Mouse (Mus musculus) heart, embryonic 13.5 days (tissue): ENCODE data around the gene Pum2. TPM values are rescaled to one million over a fixed set of nuclear protein-coding genes. Genes with fewer than 3 reads are reported as not detected.

ENCODE experiments used
- ATAC-seq: fragments of 200-750 bp; cut with Nextera tagmentation; 2 replicates; pipeline ENCODE4 v1.8.0; 2017; ENCODE audit warnings: moderate TSS enrichment; ENCODE audit not compliant: insufficient number of reproducible peaks, low FRiP score, low TSS enrichment; ENCODE audit errors: extremely low read depth
- H3K27ac ChIP-seq: fragments of 300-500 bp; sonication (generic); replicated peaks from 2 replicates; pipeline ENCODE4 v1.5.1; 2015; ENCODE audit warnings: moderate library complexity, mild to moderate bottlenecking, inconsistent platforms
- H3K27me3 ChIP-seq: fragments of 300-500 bp; sonication (generic); replicated peaks from 2 replicates; pipeline ENCODE4 v1.6.1; 2015; ENCODE audit warnings: mild to moderate bottlenecking, inconsistent platforms
- H3K36me3 ChIP-seq: fragments of 300-500 bp; sonication (generic); 2 replicates; pipeline ENCODE4 v1.6.1; 2015; ENCODE audit warnings: mild to moderate bottlenecking, inconsistent platforms
- H3K4me1 ChIP-seq: fragments of 300-500 bp; sonication (generic); 2 replicates; pipeline ENCODE4 v1.6.1; 2015; ENCODE audit warnings: inconsistent platforms
- H3K4me2 ChIP-seq: fragments of 300-500 bp; sonication (generic); 2 replicates; pipeline ENCODE4 v1.6.1; 2015; ENCODE audit warnings: inconsistent platforms, mild to moderate bottlenecking, moderate library complexity
- H3K4me3 ChIP-seq: fragments of 300-500 bp; sonication (generic); 2 replicates; pipeline ENCODE4 v1.5.1; 2015; ENCODE audit warnings: moderate library complexity, mild to moderate bottlenecking, inconsistent platforms
- H3K9ac ChIP-seq: fragments of 300-500 bp; sonication (generic); 2 replicates; pipeline ENCODE4 v1.6.1; 2015; ENCODE audit warnings: inconsistent platforms, mild to moderate bottlenecking, moderate library complexity
- H3K9me3 ChIP-seq: fragments of 300-500 bp; sonication (generic); 2 replicates; pipeline ENCODE4 v1.6.1; 2016; ENCODE audit warnings: inconsistent platforms
- WGBS: fragments of 180-500 bp; shearing (Covaris S2); methylation state at CpG from one replicate; pipeline ENCODE4 v1.1.7; 2015; ENCODE audit warnings: mixed read lengths; 5-methylcytosine and 5-hydroxymethylcytosine counted together
- polyA plus RNA-seq: library from polyadenylated mRNA; unstranded; fragments of >200 nt; fragmentation: Nextera tagmentation; extraction: Ambion mirVana; gene quantifications from 2 replicates; pipeline ENCODE4 v1.2.1, GENCODE M21; 2015

The Pum2 gene
- polyA plus RNA-seq, 1 experiment from 2014 or later = 24.0 TPM

GRCm38 (mm10) chr12:8779851-8780250 is 105.9 kb downstream of the Pum2 start:
- Histone ChIP-seq H3K27ac (no peak overlapping the region), H3K9me3 (no peaks in the 10 kb centered on the region), H3K9ac (no peak overlapping the region), H3K4me2 (no peak overlapping the region), H3K4me1 (peaks cover 40% of the 10 kb centered on the region), H3K4me3 (no peak overlapping the region), H3K27me3 (no peaks in the 10 kb centered on the region), H3K36me3 (no peaks in the 10 kb centered on the region)
- ATAC-seq = no peak
- WGBS = 73% methylated on average over 4 of the region's 4 CpGs

GRCm38 (mm10) chr12:8781121-8781520 is 107.2 kb downstream of the Pum2 start:
- Histone ChIP-seq H3K4me1 (peaks cover 44% of the 10 kb centered on the region), H3K4me2 (no peak overlapping the region), H3K9me3 (no peaks in the 10 kb centered on the region), H3K36me3 (no peaks in the 10 kb centered on the region), H3K4me3 (no peak overlapping the region), H3K27ac (no peak overlapping the region), H3K9ac (no peak overlapping the region), H3K27me3 (no peaks in the 10 kb centered on the region)
- ATAC-seq = no peak
- WGBS = 77% methylated on average over 7 of the region's 7 CpGs

GRCm38 (mm10) chr12:8781681-8782378 is 107.9 kb downstream of the Pum2 start:
- no peak for ATAC-seq

GRCm38 (mm10) chr12:8782565-8782964 is 108.6 kb downstream of the Pum2 start:
- Histone ChIP-seq H3K27me3 (no peaks in the 10 kb centered on the region), H3K27ac (no peak overlapping the region), H3K9me3 (no peaks in the 10 kb centered on the region), H3K4me1 (peaks cover 44% of the 10 kb centered on the region), H3K9ac (no peak overlapping the region), H3K4me2 (no peak overlapping the region), H3K4me3 (no peak overlapping the region), H3K36me3 (no peaks in the 10 kb centered on the region)
- WGBS = 65% methylated on average over 3 of the region's 3 CpGs
- ATAC-seq = no peak

More at GRCm38 (mm10) chr12:8781681-8782378, 107.9 kb downstream of the Pum2 start:
- WGBS = 58% methylated on average over 9 of the region's 9 CpGs
- no peak overlapping the region for H3K4me3 ChIP-seq
- H3K9ac ChIP-seq = no peak overlapping the region
- H3K36me3 ChIP-seq = no peaks in the 10 kb centered on the region
- no peaks in the 10 kb centered on the region for H3K9me3 ChIP-seq
- H3K27me3 ChIP-seq = no peaks in the 10 kb centered on the region
- peak overlapping the region; percentile 25; the same call in 1 of the 2 replicates for H3K27ac ChIP-seq
- no peak overlapping the region for H3K4me2 ChIP-seq
- H3K4me1 ChIP-seq = peaks cover 44% of the 10 kb centered on the region

GRCm38 (mm10) chr12:8784189-8784588 is 110.3 kb downstream of the Pum2 start:
- H3K4me1 ChIP-seq = peaks cover 51% of the 10 kb centered on the region
- no peaks in the 10 kb centered on the region for H3K36me3 ChIP-seq
- H3K27me3 ChIP-seq = no peaks in the 10 kb centered on the region
- H3K4me3 ChIP-seq = no peak overlapping the region
- no peak for ATAC-seq
- H3K4me2 ChIP-seq = no peak overlapping the region
- H3K9ac ChIP-seq = no peak overlapping the region
- 57% methylated on average over 9 of the region's 9 CpGs for WGBS
- H3K27ac ChIP-seq = no peak overlapping the region
- no peaks in the 10 kb centered on the region for H3K9me3 ChIP-seq

- ATAC-seq = no peak
- H3K9ac ChIP-seq = no peak overlapping the region
- H3K4me3 ChIP-seq = no peak overlapping the region
- H3K9me3 ChIP-seq = no peaks in the 10 kb centered on the region
- 83% methylated on average over 5 of the region's 5 CpGs for WGBS
- no peaks in the 10 kb centered on the region for H3K27me3 ChIP-seq
- H3K4me2 ChIP-seq = no peak overlapping the region
- peaks cover 44% of the 10 kb centered on the region for H3K4me1 ChIP-seq
- peaks cover 21% of the 10 kb centered on the region for H3K36me3 ChIP-seq
- H3K27ac ChIP-seq = no peak overlapping the region
Measured at GRCm38 (mm10) chr12:8786476-8786875, 112.5 kb downstream of the Pum2 start.

- Histone ChIP-seq H3K9me3 (no peaks in the 10 kb centered on the region), H3K4me1 (peaks cover 37% of the 10 kb centered on the region), H3K27me3 (no peaks in the 10 kb centered on the region), H3K9ac (no peak overlapping the region), H3K4me3 (no peak overlapping the region), H3K27ac (no peak overlapping the region), H3K36me3 (peaks cover 28% of the 10 kb centered on the region), H3K4me2 (no peak overlapping the region)
- WGBS = 85% methylated on average over 12 of the region's 12 CpGs
- ATAC-seq = no peak
Measured at GRCm38 (mm10) chr12:8786984-8787730, 113.2 kb downstream of the Pum2 start.

GRCm38 (mm10) chr12:8788469-8788868 is 114.5 kb downstream of the Pum2 start:
- Histone ChIP-seq H3K27ac (no peak overlapping the region), H3K4me2 (no peak overlapping the region), H3K4me3 (no peak overlapping the region), H3K9ac (0 out of 2 replicates have a peak overlapping the region, but pooled peaks have one; percentile 3), H3K36me3 (peaks cover 40% of the 10 kb centered on the region), H3K4me1 (peaks cover 32% of the 10 kb centered on the region), H3K9me3 (no peaks in the 10 kb centered on the region), H3K27me3 (no peaks in the 10 kb centered on the region)
- no peak for ATAC-seq
- WGBS = 50% methylated on average over 3 of the region's 3 CpGs

GRCm38 (mm10) chr12:8790615-8791014 is 116.7 kb downstream of the Pum2 start:
- ATAC-seq = no peak
- peaks cover 11% of the 10 kb centered on the region for H3K4me1 ChIP-seq
- no peaks in the 10 kb centered on the region for H3K27me3 ChIP-seq
- WGBS = 87% methylated on average over 12 of the region's 12 CpGs
- no peak overlapping the region for H3K4me3 ChIP-seq
- no peak overlapping the region for H3K4me2 ChIP-seq
- H3K9me3 ChIP-seq = no peaks in the 10 kb centered on the region; the same call in 1 of the 2 replicates
- H3K27ac ChIP-seq = no peak overlapping the region
- no peak overlapping the region for H3K9ac ChIP-seq
- H3K36me3 ChIP-seq = peaks cover 58% of the 10 kb centered on the region

GRCm38 (mm10) chr12:8793410-8794051 is 119.6 kb downstream of the Pum2 start:
- Histone ChIP-seq H3K4me3 (no peak overlapping the region), H3K27me3 (no peaks in the 10 kb centered on the region), H3K9me3 (no peaks in the 10 kb centered on the region; the same call in 1 of the 2 replicates), H3K36me3 (peaks cover 58% of the 10 kb centered on the region), H3K27ac (no peak overlapping the region), H3K4me2 (no peak overlapping the region), H3K9ac (no peak overlapping the region), H3K4me1 (peaks cover 11% of the 10 kb centered on the region; the same call in 1 of the 2 replicates)
- 75% methylated on average over 2 of the region's 2 CpGs for WGBS
- ATAC-seq = no peak

GRCm38 (mm10) chr12:8797936-8798335 is 124.0 kb downstream of the Pum2 start:
- Histone ChIP-seq H3K4me1 (0 out of 2 replicates have a peak, but pooled peaks cover 17% of the 10 kb centered on the region), H3K27me3 (no peaks in the 10 kb centered on the region), H3K9me3 (no peaks in the 10 kb centered on the region; the same call in 1 of the 2 replicates), H3K9ac (no peak overlapping the region), H3K36me3 (peaks cover 23% of the 10 kb centered on the region), H3K27ac (peak overlapping the region; percentile 60; the same call in 1 of the 2 replicates), H3K4me3 (no peak overlapping the region), H3K4me2 (no peak overlapping the region)
- WGBS = 85% methylated on average over 7 of the region's 7 CpGs
- ATAC-seq = no peak
